Mouse (Mus musculus) MEL (cell line): Measurements from ENCODE around the gene Tspan11. TPM values are rescaled to one million over a fixed set of nuclear protein-coding genes. Genes with fewer than 3 reads are reported as not detected.

ENCODE experiments used
- DNase-seq: peaks from one replicate; pipeline ENCODE4 v3.0.0; 2011; ENCODE audit warnings: low read depth, low spot score
- H3K27ac ChIP-seq: 2 replicates; pipeline ENCODE4 v1.5.1; 2012; ENCODE audit warnings: low read depth, mild to moderate bottlenecking, control low read depth, low read length, moderate library complexity; ENCODE audit not compliant: control insufficient read depth
- H3K27me3 ChIP-seq, 2 experiments: fragments of 150-350 bp in 1 of 2; sonication (generic) in 1 of 2; 2 replicates each; pipeline ENCODE4 v1.6.1; 2012; ENCODE audit warnings: low read length in 2 of 2, mild to moderate bottlenecking in 2 of 2, improper control_type of control experiment in 1 of 2, moderate library complexity in 1 of 2; ENCODE audit not compliant: insufficient read depth in 2 of 2, control insufficient read depth in 1 of 2
- H3K36me3 ChIP-seq, 2 experiments: 2 replicates each; pipeline ENCODE4 v1.6.1; 2012 to 2014; ENCODE audit warnings: low read length in 2 of 2, improper control_type of control experiment in 1 of 2, inconsistent platforms in 1 of 2, mild to moderate bottlenecking in 1 of 2; ENCODE audit not compliant: insufficient read depth in 2 of 2, control insufficient read depth in 1 of 2
- H3K4me1 ChIP-seq, 2 experiments: fragments of 150-350 bp in 1 of 2; sonication (generic) in 1 of 2; 2 replicates each; pipeline ENCODE4 v1.6.1; 2012; ENCODE audit warnings: low read length in 2 of 2, improper control_type of control experiment in 1 of 2, mild to moderate bottlenecking in 1 of 2; ENCODE audit not compliant: insufficient read depth in 2 of 2, control insufficient read depth in 1 of 2
- H3K4me3 ChIP-seq, 2 experiments: fragments of 150-350 bp in 1 of 2; sonication (generic) in 1 of 2; 2 replicates each; pipeline ENCODE4 v1.5.1; 2012; ENCODE audit warnings: low read depth in 2 of 2, low read length in 2 of 2, mild to moderate bottlenecking in 2 of 2, moderate library complexity in 2 of 2, control low read depth in 1 of 2, improper control_type of control experiment in 1 of 2; ENCODE audit not compliant: control insufficient read depth in 1 of 2, insufficient read depth in 1 of 2
- H3K79me2 ChIP-seq: 2 replicates; pipeline ENCODE4 v1.6.1; 2012; ENCODE audit warnings: mild to moderate bottlenecking, low read length, moderate library complexity; ENCODE audit not compliant: control insufficient read depth, poor library complexity, insufficient read depth
- H3K9ac ChIP-seq: 2 replicates; pipeline ENCODE4 v1.6.1; 2012; ENCODE audit warnings: low read depth, mild to moderate bottlenecking, control low read depth, low read length, moderate library complexity; ENCODE audit not compliant: control insufficient read depth, poor library complexity, severe bottlenecking
- H3K9me3 ChIP-seq: fragments of 150-350 bp; sonication (generic); replicated peaks from 2 replicates; pipeline ENCODE4 v1.6.1; 2012; ENCODE audit warnings: mild to moderate bottlenecking, low read length, improper control_type of control experiment, moderate library complexity; ENCODE audit not compliant: insufficient read depth
- BHLHE40 ChIP-seq: IDR thresholded peaks from 2 replicates; pipeline ENCODE4 v1.6.1; 2012; ENCODE audit warnings: low read depth, mild to moderate bottlenecking, inconsistent platforms, low read length, improper control_type of control experiment, borderline replicate concordance
- CHD1 ChIP-seq: IDR thresholded peaks from 2 replicates; pipeline ENCODE4 v1.6.1; 2012; ENCODE audit warnings: low read depth, mild to moderate bottlenecking, inconsistent platforms, low read length, improper control_type of control experiment
- CHD2 ChIP-seq: IDR thresholded peaks from 2 replicates; pipeline ENCODE4 v1.6.1; 2011; ENCODE audit warnings: low read length, improper control_type of control experiment
- ETS1 ChIP-seq: IDR thresholded peaks from 2 replicates; pipeline ENCODE4 v1.6.1; 2012; ENCODE audit warnings: low read depth, mild to moderate bottlenecking, inconsistent platforms, low read length, improper control_type of control experiment, moderate library complexity
- GABPA ChIP-seq: IDR thresholded peaks from 2 replicates; pipeline ENCODE4 v1.6.1; 2012; ENCODE audit warnings: low read depth, mild to moderate bottlenecking, inconsistent platforms, low read length, improper control_type of control experiment, moderate library complexity
- GATA1 ChIP-seq: IDR thresholded peaks from 2 replicates; pipeline ENCODE4 v1.6.1; 2011; ENCODE audit warnings: low read depth, low read length, improper control_type of control experiment
- HCFC1 ChIP-seq: IDR thresholded peaks from 2 replicates; pipeline ENCODE4 v1.6.1; 2012; ENCODE audit warnings: low read depth, mild to moderate bottlenecking, inconsistent platforms, low read length, improper control_type of control experiment, moderate library complexity
- MAX ChIP-seq: IDR thresholded peaks from 2 replicates; pipeline ENCODE4 v1.6.1; 2011; ENCODE audit warnings: low read length, improper control_type of control experiment
- MEF2A ChIP-seq: IDR thresholded peaks from 2 replicates; pipeline ENCODE4 v1.6.1; 2014; ENCODE audit warnings: low read depth, mild to moderate bottlenecking, inconsistent platforms, low read length, improper control_type of control experiment; ENCODE audit not compliant: poor library complexity, insufficient replicate concordance, severe bottlenecking; ENCODE audit errors: extremely low read depth
- MYB ChIP-seq: IDR thresholded peaks from 2 replicates; pipeline ENCODE4 v1.6.1; 2011; ENCODE audit warnings: mild to moderate bottlenecking, low read depth, low read length, improper control_type of control experiment
- MYC ChIP-seq: IDR thresholded peaks from 2 replicates; pipeline ENCODE4 v1.6.1; 2011; ENCODE audit warnings: low read depth, mild to moderate bottlenecking, low read length, improper control_type of control experiment, moderate library complexity
- NELFE ChIP-seq: IDR thresholded peaks from 2 replicates; pipeline ENCODE4 v1.6.1; 2011; ENCODE audit warnings: low read depth, low read length, improper control_type of control experiment
- NRF1 ChIP-seq: IDR thresholded peaks from 2 replicates; pipeline ENCODE4 v1.6.1; 2014; ENCODE audit warnings: low read depth, mild to moderate bottlenecking, inconsistent platforms, low read length, improper control_type of control experiment, moderate library complexity; ENCODE audit not compliant: poor library complexity, insufficient read depth, severe bottlenecking
- POLR2A ChIP-seq, 2 experiments: IDR thresholded peaks; 2 replicates each; pipeline ENCODE4 v1.6.1; 2011 to 2012; ENCODE audit warnings: low read length in 2 of 2, mild to moderate bottlenecking in 2 of 2, control low read depth in 1 of 2, improper control_type of control experiment in 1 of 2, low read depth in 1 of 2, moderate library complexity in 1 of 2; ENCODE audit not compliant: control insufficient read depth in 1 of 2, insufficient read depth in 1 of 2, poor library complexity in 1 of 2
- POLR2AphosphoS5 ChIP-seq: IDR thresholded peaks from 2 replicates; pipeline ENCODE4 v1.6.1; 2012; ENCODE audit warnings: low read depth, borderline replicate concordance, mild to moderate bottlenecking, inconsistent platforms, low read length, moderate library complexity, mixed read lengths
- RCOR1 ChIP-seq: IDR thresholded peaks from 2 replicates; pipeline ENCODE4 v1.6.1; 2012; ENCODE audit warnings: low read depth, mild to moderate bottlenecking, inconsistent platforms, low read length, improper control_type of control experiment
- SIN3A ChIP-seq: IDR thresholded peaks from 2 replicates; pipeline ENCODE4 v1.6.1; 2012; ENCODE audit warnings: low read length, improper control_type of control experiment, inconsistent platforms
- SMC3 ChIP-seq: IDR thresholded peaks from 2 replicates; pipeline ENCODE4 v1.6.1; 2011; ENCODE audit warnings: low read depth, low read length, improper control_type of control experiment
- TBP ChIP-seq: IDR thresholded peaks from 2 replicates; pipeline ENCODE4 v1.8.0; 2011; ENCODE audit warnings: low read depth, low read length, improper control_type of control experiment
- TCF12 ChIP-seq: IDR thresholded peaks from 2 replicates; pipeline ENCODE4 v1.6.1; 2014; ENCODE audit warnings: low read depth, mild to moderate bottlenecking, inconsistent platforms, low read length, improper control_type of control experiment, moderate library complexity
- USF2 ChIP-seq, 2 experiments: IDR thresholded peaks; 2 replicates each; pipeline ENCODE4 v1.6.1; 2011 to 2012; ENCODE audit warnings: improper control_type of control experiment in 2 of 2, low read length in 2 of 2, borderline replicate concordance in 1 of 2, inconsistent platforms in 1 of 2, low read depth in 1 of 2, mild to moderate bottlenecking in 1 of 2; ENCODE audit not compliant: insufficient read depth in 1 of 2
- ZC3H11A ChIP-seq: IDR thresholded peaks from 2 replicates; pipeline ENCODE4 v1.6.1; 2012; ENCODE audit warnings: low read depth, mild to moderate bottlenecking, inconsistent platforms, low read length, improper control_type of control experiment
- ZMIZ1 ChIP-seq: IDR thresholded peaks from 2 replicates; pipeline ENCODE4 v1.6.1; 2012; ENCODE audit warnings: low read depth, mild to moderate bottlenecking, inconsistent platforms, low read length, improper control_type of control experiment, moderate library complexity
- polyA plus RNA-seq, 2 experiments: library from polyadenylated mRNA; stranded (reverse) in 1 of 2; unstranded in 1 of 2; fragments of >175 nt in 1 of 2; fragments of >200 nt in 1 of 2; gene quantifications; 2 replicates each; pipeline versions ENCODE4 v1.2.1 to v1.2.4; 2012; ENCODE audit warnings: low replicate concordance in 2 of 2, low read depth in 1 of 2; ENCODE audit not compliant: insufficient read length in 2 of 2, insufficient read depth in 1 of 2, missing spikeins in 1 of 2
- total RNA-seq: library from RNA; depleted of rRNA; stranded (reverse); fragments of 300-350 nt; gene quantifications from 2 replicates; pipeline ENCODE4 v1.2.3, GENCODE M21; 2012

Tspan11 gene
- total and polyA plus RNA-seq, 3 experiments, result not detected

DNA sequence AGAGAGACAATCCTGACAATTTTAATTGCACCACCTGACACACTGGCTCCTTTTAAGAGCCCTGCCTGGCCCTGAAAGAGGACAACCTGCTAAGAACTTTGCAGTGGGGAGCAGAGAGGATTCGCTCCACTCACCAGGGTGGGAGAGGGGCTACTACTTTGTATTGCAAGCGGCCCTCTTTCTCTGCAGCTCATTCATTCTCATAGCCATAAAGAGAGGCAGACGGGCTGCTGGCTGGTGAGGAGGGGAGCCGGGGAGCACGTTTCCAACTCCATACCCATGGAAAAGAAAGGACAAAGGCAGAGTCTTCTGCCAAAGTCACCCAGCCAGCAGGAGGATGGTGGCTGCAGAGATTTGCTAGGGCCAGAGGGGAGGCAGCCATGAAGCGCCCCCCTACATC is 86.2 kb downstream of the Tspan11 start:
- no peaks in the 10 kb centered on the region for H3K9me3 ChIP-seq
- no peak for TF ChIP-seq SMC3
- no peak for TF ChIP-seq MEF2A
- no peak for TF ChIP-seq POLR2A (IDR thresholded peaks at IDR 0.05; ENCODE audit: control insufficient read depth in 1 of 2, insufficient read depth in 1 of 2, low read depth in 1 of 2, low read length in 2 of 2, poor library complexity in 1 of 2)
- TF ChIP-seq USF2 (IDR thresholded peaks at IDR 0.05; ENCODE audit: borderline replicate concordance in 1 of 2, insufficient read depth in 1 of 2, low read depth in 1 of 2, low read length in 2 of 2), result no peak
- no peak for TF ChIP-seq HCFC1
- no peak for TF ChIP-seq GABPA
- TF ChIP-seq ZC3H11A, result no peak
- no peak for TF ChIP-seq POLR2AphosphoS5
- TF ChIP-seq CHD2, result no peak
- TF ChIP-seq RCOR1, result no peak
- no peak for TF ChIP-seq NRF1
- no peak for TF ChIP-seq TBP
- TF ChIP-seq, all 39 proteins: peak for 0
- Histone ChIP-seq H3K27me3 (no peaks in the 10 kb centered on the region), H3K36me3 (no peaks in the 10 kb centered on the region), H3K9ac (no peak overlapping the region), H3K4me1 (no peaks in the 10 kb centered on the region), H3K79me2 (no peaks in the 10 kb centered on the region), H3K4me3 (no peak overlapping the region), H3K27ac (no peak overlapping the region)
- DNase-seq, result no peak

DNA sequence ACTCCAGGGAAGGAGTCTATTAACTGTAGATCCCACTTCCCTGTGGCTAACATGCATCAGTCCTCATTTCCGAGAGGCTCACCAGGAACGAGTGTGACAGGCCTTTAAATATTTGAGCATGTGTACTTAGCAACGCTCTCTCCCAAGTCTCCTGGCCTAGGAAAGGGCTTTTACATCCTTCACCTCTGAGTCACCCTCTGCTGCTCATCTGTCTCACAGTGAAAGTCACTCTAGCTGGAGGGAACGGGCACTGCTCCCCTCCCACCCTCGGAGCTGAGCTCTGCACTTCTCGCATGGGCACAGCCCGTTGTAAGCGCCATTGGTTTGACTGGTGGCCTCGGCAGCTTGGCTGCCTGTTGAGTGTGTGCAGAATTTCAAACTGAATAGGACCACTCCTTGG is 86.6 kb downstream of the Tspan11 start:
- H3K9ac ChIP-seq, result no peak overlapping the region
- no peaks in the 10 kb centered on the region for H3K27me3 ChIP-seq
- H3K36me3 ChIP-seq, result no peaks in the 10 kb centered on the region
- H3K9me3 ChIP-seq, result no peaks in the 10 kb centered on the region
- no peak overlapping the region for H3K4me3 ChIP-seq
- H3K27ac ChIP-seq, result no peak overlapping the region
- H3K79me2 ChIP-seq, result no peaks in the 10 kb centered on the region
- DNase-seq, result no peak
- no peak for TF ChIP-seq GABPA
- no peak for TF ChIP-seq POLR2A (IDR thresholded peaks at IDR 0.05; ENCODE audit: control insufficient read depth in 1 of 2, insufficient read depth in 1 of 2, low read depth in 1 of 2, low read length in 2 of 2, poor library complexity in 1 of 2)
- TF ChIP-seq MAX, result no peak
- TF ChIP-seq CHD1, result no peak
- TF ChIP-seq MYC, result no peak
- no peak for TF ChIP-seq MEF2A
- no peak for TF ChIP-seq SIN3A
- no peak for TF ChIP-seq NELFE
- no peak for TF ChIP-seq TCF12
- no peak for TF ChIP-seq GATA1
- TF ChIP-seq ZMIZ1, result no peak
- TF ChIP-seq ETS1, result no peak
- no peak for TF ChIP-seq POLR2AphosphoS5
- TF ChIP-seq CHD2, result no peak
- TF ChIP-seq MYB, result no peak
- no peak for TF ChIP-seq NRF1
- no peak for TF ChIP-seq BHLHE40
- H3K4me1 ChIP-seq, result no peaks in the 10 kb centered on the region
